Mouse (Mus musculus) gastrocnemius, postnatal 25 days (tissue): Measurements from ENCODE around the gene Supt6. TPM values are rescaled to one million over a fixed set of nuclear protein-coding genes. Genes with fewer than 3 reads are reported as not detected.
A peak's percentile ranks its signal among the peaks of the same experiment; 100 is the strongest.
"Not testable (repeated sequence)": the region's sequence is repeated elsewhere in the genome, so short reads cannot be mapped to it uniquely, and the experiment has no call there.

Source experiments
- DNase-seq: peaks from one replicate; pipeline ENCODE4 v3.0.0; 2022
- total RNA-seq, 2 experiments: library from RNA; stranded (reverse); gene quantifications; 1 replicate in 1 of 2; 2 replicates in 1 of 2; pipeline ENCODE4 v1.2.3; 2021

Gene Supt6
- total RNA-seq, 2 experiments from 2014 or later = 22.2 to 22.6 TPM

DNA sequence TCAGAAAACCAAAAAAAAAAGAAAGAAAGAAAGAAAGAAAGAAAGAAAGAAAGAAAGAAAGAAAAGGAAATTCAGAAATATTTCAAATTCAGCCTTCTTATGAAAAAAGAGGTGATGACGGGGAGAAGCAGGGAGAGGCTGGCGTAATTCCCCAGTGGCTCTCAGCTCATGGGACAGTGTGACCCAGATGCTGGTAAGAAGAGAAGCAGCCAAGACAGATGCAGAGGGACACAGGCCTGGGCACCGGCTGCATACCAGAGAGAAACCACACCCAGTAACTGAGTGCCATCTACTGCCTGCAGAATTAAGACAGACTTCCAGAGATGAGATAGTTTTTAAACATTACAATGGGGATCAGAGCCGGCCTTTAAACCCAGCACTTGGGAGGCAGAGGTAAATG is 22.2 kb downstream of the Supt6 start:
- DNase-seq = peak; percentile 37

DNA sequence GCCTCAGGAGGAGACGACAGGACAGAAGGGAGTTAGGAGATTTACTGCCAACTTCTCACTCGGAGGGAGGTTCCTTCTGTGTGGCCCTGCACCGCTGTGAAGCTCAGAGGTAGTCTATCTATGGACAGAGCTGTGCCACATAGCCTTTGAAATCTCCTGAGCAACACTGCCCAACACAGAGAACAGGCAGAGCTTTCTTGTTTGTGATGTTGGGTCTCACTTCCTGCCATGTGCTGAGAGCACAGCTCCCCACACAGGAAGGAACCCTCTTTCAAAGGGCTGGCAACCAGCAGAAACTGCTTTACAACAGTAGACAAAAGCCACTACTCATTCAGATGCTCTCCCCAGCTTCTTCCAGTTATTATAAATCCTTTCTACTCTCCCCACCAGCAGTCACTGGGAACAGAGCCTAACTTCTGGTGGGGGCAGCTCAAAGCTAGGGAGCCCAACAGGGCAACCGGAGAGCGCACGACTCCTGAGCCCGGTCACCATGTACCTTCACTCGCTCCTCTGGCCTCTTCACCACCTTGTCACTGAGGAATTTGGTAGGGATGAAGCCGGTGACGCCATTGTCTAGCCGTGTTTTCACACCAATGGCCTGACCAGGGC is 30.0 kb downstream of the Supt6 start:
- no peak for DNase-seq

DNA sequence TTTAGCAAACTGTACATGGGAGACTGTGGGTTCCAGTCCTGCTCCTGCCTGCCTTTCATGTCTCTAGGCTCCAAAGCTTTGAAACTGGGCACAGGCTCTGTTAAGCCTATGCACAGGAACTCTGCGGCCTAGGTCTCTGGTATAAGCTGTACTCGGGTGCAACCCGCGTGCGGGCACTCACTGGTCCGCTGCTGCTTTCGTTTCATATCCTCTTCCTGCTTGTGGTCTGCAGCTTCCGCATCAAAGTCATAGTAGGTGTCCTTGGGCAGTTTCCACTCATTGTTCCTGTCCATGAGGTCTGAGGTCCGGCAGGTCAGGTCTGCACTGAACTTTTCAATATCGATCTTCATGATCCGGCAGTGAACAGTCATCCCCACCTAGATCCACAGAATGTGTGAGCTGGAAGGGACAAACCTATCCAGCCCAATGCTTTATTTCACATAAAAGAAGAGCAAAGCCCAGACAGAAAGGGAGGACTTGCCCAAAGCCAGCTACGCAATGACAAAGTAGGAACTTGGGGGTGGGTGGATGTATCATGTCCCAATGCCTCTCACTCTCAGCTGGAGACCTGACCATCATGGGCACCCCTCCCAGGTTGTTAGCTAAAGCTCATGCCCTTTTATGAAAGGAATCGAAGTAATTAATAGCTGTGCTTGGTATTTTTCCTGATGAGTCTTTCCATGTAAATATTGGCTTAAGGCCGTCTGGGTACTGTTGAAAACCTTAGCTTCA is 32.5 kb downstream of the Supt6 start:
- DNase-seq = no peak

DNA sequence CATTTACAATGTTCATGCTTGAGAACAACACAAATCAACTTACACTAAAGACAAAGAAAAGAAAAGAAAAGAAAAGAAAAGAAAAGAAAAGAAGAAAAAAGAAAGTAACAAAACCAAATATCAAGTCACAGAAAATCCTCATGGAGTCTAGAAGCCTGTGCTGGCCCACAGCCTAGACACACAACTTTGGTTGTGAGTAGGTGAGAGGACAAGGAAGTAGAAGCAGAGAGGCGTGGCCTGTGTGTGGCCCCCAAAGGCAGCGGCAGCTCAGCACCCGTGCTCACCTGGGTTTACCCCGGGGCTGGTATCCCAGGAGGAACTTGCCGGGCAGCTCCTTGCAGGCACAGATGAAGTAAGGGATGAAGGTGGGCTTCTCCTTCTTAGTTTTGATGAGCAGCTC is 34.3 kb downstream of the Supt6 start:
- no peak for DNase-seq

DNA sequence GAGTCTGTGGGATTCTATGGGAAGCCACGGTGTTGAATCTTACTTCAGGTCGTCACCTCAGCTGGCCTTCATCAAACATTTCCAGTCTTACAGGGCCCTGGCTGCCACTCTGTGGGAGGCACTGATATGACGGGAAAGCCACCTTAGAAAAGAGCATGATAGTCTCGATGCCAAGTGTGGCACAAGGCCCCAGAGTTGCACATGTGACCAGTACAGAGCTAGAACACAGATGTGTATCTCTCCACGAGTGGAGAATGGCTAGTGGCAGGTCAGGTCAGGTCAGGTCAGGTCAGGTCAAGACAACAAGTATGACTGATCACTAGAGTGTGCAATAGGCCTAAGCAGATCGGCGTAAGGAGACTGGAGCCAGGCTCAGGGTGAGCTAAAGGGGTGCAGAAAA is 35.2 kb downstream of the Supt6 start:
- no peak for DNase-seq

DNA sequence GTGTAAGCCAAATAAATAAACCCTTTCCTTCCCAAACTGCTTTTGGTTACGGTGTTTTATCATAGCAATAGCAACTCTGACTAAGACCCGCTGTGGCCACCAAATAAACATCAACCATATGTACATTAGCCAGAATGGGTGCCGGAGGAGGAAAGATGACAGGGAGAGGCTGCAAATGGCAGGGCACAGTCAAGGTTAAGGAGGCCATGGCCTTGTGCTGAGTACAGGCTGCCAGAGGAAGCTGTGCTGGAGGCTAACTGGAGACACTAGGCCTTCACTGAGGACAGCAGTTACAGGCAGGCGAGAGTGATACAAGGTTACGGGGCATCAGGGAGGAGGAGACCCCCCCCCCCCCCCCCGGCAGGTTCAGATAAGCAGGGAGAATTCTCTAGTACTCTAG is 35.9 kb downstream of the Supt6 start:
- DNase-seq = no peak

DNA sequence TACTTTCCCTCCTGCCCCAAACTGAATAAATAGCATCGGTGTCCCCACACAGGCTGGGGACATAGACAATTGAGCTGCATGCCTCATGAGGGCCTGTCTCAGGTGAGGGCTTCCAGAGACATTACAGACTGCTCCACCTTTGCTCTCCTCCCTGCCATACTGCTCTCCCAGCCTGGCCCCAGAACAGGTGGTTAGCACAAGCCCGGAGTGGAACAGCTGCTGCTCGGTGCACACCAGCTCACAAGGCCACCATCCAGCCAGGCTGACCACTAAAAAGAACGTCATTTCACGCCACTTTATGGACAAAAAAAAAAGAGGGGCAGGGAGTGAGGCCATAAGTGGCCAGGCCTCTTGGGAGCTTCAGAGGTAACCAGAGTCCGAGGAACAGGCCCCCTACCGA is 38.6 kb downstream of the Supt6 start:
- no peak for DNase-seq

DNA sequence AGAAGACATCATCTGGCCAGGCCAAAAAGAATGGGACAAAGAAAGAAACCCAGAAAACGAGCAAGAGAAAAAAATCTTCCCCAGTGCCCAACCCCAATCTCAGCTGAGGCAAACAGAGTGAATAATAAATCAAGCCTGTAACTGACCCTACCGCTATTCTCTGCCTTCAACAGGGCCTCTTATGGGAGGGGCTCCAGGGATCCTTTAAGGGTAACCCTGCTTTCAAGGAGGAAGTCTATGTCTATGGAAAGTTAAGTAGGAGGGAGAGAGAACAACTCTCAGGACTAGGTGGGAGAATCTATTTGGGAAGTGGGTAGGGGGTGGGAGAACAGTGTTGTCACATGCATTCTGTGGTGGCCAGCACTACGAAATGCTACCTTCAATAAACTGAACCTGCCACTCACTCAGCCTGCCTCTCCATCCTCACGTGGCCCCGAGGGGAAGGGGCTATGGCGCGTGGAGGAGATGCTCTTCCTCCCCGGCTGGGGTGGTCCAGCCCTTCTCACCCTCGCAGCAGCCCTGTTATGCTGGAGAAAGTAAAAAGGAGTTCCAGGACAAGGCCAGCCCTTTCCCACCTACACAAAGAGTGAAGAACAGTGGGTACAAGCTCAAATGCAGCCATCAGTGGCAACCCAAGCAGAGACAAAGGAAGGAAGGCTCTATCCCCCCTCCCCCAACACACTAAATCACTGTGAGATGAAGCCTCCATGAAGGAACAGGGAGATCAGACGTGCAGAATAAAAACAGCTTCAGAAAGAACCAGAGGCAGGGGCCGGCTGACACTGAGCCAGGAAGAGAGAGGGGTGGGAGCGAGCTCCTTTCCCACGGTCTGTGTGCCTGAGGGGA is 40.2 kb downstream of the Supt6 start:
- no peak for DNase-seq

DNA sequence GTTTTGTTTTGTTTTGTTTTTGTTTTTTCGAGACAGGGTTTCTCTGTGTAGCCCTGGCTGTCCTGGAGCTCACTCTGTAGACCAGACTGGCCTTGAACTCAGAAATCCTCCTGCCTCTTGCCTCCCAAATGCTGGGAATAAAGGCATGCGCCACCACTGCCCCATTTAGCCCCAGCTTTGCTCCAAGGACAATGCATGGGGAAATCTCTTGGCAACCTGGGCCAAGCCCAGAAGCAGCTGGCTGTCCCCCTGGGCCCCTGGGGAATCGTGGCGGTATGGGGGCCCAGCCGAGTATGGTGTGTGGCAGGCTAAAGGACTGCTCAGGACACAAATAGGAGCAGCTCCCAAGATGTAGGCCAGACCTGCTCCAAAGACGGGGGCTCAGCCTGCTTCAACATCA is 41.5 kb downstream of the Supt6 start:
- DNase-seq = no peak

DNA sequence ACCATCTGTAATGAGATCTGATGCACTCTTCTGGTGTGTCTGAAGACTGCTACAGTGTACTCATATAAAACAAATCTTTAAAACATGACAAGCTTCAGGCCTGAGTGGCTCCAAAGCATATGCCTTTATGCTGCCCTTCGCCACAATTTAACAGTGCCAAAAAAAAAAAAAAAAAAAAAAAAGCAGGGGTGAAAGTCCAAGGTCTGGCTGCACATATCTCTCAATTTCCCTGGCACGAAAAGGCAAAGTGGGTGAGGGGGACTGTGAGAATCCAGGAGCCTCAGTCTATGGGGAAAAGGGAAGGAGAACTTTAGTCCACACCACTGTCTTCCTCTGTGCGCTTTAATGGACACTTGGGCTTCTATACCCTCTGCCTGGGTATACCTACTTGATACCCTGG is 43.4 kb downstream of the Supt6 start:
- no peak for DNase-seq

DNA sequence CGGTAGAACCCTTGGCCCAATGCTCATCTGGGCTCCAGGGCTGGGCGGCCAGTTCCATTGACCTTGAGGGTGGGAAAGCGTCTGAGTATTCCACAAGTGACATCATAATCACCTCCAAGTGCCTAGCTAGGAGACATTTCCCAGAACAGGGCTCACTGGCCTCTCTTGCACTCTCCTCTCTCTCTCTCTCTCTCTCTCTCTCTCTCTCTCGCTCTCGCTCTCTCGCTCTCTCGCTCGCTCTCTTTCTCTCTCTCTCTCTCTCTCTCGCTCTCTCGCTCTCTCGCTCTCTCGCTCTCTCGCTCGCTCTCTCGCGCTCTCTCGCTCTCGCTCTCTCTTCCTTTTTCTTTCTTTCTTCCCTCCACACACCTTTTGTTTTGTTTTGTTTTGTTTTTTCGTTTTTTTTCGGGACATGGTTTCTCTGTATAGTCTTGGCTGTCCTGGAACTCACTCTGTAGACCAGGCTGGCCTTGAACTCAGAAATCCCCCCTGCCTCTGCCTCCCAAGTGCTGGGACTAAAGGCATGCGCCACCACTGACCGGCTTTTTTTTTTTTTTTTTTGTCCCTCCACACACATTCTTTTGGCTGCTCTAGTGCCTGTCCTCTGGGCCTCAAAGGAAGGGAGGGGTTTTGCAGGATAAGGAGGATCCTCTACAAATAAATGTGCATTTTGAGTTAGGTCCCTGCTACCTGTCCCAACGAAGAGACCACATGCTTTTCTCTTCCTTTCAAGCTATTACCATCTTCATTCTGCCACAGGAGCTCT is 50.5 kb downstream of the Supt6 start:
- DNase-seq = no peak

DNA sequence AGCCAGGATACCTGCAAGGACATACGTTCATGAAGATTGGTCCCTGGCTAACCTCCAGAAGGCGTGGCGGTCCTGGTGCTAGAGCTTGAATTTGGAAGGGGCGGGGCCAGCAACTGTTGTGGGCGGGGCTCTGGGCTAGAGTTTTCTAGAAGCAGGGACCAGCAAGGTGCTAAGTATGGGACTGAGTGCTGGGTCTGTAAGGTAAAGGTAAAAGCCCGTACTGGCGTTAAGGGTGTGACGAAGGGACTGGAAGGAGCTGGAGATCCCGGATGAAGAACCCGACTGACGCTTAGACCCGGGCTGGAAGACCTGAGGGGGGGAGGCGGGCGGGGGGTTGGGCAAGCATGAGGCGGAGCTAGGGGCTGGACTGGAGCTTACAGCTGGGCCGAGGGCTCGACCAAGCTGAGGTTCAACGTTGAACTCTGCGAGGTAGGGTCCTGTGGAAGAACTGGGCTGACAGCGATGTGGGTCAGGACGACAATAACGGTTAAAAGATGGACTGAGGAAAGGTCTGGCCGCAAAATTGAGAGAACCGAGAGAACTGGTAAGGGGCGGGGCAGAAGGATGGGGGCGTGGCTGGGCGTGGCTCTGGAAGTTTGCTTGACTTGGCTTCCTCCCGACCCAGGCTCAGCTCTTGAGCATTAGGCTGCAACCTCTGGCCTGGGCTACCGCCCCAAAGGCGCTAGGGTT is 51.2 kb downstream of the Supt6 start:
- peak; percentile 63 for DNase-seq

DNA sequence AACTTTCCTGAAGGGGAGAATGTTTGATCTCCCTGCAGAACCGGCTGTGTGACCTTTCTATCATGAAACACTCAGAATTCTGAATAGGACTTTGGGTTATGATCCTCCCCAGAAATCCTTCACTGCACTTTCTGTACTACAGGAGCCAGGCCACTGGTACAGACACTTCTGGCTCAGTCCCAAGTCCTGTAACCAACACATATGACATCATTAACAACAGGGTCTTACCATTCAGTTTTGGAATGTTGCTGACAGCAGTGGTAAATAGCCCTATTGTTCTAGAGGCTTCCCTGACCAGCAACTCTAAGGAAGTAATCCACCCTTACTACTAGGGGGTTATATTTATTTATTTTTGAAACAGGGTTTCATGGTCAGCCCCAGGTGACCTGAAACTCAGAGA is 52.7 kb downstream of the Supt6 start, which contains the start of gene Proca1:
TSS of gene Proca1 (plus strand) at position 280 of the 400 bp plus-strand sequence.
- DNase-seq = no peak

DNA sequence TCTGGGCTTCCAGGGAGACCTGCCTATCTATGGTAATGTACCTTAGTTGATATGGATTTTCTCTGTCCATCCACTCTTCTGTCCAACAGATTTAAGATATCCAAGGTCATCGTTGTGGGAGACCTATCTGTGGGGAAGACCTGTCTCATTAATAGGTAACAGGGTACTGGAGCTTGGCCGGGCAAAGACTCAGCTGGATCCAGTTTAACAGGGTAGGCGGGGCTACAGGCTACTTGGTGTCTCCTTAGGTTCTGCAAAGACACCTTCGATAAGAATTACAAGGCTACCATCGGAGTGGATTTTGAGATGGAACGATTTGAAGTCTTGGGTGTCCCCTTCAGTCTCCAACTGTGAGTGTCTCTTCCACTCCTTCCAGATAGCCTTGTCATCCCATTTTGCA is 55.7 kb downstream of the Supt6 start:
- no peak for DNase-seq

DNA sequence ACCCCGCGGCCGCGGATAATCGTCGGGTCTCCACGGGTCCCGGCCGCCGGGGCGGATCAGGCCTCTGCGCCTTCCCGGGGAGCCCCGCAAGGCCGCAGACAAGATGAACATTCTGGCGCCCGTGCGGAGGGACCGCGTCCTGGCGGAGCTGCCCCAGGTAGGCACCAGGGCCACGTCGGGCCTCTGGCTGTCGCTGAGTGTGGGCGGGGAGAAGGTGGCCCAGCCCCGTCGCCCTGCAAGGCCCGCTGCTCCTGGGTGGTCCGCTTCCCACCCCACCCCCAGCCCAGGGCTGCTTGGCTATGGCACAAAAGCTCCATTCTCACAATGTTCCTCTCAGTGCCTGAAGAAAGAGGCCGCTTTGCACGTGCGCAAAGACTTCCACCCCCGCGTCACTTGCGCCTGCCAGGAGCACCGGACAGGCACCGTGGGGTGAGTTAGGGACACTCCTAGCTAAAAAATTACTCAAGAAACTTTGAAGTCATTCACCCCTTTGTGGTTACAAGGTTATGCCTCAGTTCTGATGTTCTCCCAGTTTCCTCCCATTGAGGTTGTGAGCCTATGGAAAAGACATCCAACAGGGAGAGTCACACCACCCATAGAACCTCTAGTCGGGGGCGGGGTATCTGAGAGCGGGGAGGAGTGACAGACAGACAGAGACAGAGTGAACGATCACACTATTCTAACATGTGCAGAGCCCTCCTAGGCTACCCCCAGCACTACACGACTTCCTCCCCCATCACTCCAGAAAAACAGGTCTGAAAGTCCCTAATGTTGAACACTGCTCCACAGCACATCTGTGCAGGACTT is 56.4 kb downstream of the Supt6 start:
- peak; percentile 53 for DNase-seq

DNA sequence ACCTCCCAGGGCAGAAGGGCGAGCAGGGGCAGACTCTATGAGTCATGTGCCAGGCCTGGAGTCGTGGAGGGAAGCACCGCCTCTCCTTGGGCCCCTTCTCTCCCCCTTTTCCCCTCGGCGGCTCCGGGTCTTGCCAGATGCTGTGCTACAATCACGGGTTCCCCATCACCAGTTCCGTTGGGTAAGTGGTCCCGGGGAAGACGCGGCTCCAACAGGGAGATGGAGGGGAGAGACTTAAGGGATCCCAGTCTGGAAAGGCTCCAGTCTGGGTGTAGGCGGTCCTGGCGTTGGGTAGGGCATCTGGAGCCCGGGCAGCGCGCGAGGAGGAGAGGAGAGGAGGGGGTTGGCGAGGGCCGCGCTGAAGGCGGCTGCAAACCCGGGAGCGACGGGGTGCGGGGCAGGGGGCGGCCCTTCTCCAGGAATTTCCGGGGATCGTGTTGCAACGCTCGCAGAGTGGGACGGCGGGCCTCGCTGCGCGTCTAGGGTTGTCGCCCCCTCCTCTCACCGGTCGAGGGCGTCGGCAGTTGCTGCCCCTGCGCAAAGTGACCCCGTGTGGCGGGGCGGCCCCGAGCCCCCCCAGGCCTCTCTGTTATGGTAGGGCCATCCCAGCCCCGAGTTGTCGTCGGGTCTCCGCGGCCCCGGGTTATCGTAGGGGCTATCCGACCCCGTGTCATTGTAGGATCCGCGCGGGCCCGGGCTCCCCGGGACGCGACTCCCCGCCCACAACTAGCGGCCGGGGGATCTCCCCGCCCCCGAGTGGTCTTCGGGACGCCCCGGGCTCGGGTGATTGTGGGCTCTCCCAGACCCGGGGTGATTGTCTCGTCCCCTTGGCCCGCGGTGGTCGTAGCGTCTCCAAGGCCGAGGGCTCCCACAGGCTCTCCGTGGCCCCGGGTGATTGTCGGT is 57.2 kb downstream of the Supt6 start, which contains the start of gene Rab34:
TSS of gene Rab34 (plus strand) at position 100 of the 903 bp plus-strand sequence.
- DNase-seq = peak; percentile 79

DNA sequence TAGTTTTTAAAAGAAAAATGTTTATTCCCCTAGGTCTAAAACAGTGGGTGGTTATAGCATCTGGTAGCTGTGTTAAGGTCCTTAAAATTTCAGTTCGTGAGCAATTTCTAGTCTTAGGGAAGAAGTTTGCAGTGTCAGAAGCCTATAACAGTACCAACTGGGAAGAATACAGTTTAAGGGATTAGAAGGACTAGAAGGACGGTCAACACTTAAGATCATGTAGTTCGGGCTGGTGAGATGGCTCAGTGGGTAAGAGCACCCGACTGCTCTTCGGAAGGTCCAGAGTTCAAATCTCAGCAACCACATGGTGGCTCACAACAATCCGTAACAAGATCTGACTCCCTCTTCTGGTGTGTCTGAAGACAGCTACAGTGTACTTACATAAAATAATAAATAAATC is 61.1 kb downstream of the Supt6 start:
- DNase-seq = not testable (repeated sequence)

DNA sequence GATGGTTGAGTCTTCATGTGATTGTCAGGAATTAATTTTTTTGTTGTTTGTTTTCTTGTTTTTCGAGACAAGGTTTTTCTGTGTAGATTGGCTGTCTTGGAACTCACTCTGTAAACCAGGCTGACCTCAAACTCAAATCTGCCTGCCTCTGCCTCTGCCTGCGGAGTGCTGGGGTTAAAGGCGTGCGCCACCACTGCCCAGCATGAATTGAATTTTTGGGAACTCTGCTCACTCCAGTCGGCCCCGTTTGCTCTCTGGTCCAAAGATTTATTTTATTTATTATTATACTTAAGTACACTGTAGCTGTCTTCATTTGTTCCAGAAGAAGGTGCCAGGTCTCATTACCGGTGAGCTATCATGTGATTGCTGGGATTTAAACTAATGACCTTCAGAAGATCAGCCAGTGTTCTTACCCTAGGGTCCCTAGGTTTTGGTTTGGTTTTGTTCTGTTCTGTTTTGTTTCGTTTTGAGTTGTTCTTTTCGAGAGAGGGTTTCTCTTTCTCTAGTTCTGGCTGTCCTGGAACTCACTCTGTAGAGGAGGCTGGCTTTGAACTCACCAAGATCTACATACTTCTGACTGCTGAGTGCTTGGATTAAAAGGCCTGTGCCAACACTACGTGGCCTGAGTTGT is 61.8 kb downstream of the Supt6 start:
- DNase-seq = no peak
